Mouse (Mus musculus): ENCODE measurements around the gene Tepp.

DNA sequence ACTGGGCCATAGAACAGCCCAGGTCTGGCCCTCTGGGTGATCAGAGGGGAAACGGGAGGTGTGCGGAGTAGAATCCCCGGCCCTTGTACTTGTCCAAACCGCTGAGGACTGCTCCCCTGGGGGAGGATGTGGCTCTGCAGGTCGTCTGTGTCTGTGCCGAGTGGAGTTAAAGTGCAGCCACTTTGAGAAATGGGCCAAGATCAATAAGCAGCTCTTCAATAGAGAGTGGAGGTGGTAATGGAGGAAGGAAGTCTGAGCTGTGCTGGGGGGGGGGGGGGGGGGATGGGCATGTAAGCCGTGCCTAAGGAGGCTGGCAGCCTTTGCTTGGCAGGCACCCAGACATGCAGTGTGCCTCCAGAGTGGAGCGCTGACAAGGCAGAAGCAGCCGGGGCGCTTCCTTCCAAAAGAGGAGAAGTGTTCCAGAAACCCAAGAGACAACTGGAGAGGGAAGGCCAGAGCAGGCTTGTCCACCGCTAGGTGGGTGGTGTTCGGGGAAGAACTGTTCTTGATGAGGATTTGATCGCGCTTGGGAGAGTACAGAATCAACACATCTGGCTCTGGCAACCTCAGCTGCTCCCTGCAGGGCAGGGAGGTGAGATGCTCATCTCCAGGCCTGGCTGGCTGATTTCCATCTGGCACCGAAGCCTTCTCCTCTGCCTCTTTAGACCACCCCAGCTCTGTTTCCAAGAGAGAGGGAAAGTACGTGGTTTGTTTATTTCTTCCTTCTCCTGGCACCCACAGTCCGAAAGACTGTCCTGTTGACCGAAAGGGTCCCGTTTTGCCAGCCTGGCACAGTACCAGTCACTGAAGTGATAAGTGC lies 38.7 kb downstream of the Tepp start:
- TF ChIP-seq CTCF (IDR thresholded peaks at IDR 0.05; ENCODE audit: low read depth, low read length) (no peak), POLR2A (IDR thresholded peaks at IDR 0.05; ENCODE audit: insufficient read depth, low read length) (no peak), EP300 (IDR thresholded peaks at IDR 0.05; ENCODE audit: insufficient read depth, low read depth, low read length) (no peak)

Data from ES-Bruce4 (cell line).